Mouse (Mus musculus): Measurements from ENCODE around the gene Zmiz2.
A peak's percentile ranks its signal among the peaks of the same experiment; 100 is the strongest.
"Not testable (repeated sequence)": the region's sequence is repeated elsewhere in the genome, so short reads cannot be mapped to it uniquely, and the experiment has no call there.

Zmiz2 gene

DNA sequence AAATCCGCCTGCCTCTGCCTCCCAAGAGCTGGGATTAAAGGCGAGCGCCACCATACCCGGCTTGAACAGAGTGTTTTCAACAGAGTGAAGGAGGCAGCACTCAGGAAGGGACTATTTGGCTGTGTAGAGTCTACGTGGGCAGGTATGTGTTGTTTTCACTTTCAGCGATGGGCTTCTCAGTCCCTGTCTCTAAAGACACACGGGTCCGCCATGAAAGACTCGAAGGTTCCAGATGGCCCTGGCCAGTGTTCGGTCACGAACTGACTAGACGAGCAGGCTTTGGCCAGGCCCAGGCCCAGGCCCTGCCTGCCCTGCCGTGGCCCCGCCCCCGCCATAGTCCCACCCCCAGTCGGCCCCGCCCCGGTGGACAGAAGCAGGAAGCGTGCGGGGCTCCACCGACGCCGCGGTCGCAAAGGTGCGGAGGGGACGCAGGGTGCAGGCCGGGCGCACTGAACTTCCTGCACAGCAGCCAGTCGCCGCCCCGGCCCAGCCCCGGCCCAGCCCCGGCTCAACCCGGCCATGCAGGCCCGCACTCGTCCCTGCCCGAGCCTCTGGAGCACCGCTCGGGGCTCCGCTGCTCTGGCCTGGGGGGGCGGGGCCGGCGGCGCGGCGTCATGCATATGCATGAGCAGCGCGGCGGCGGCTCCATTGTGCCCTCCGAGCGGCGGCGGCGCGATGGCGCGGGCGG is at the start of gene Zmiz2:
Gene Zmiz2, plus strand, starts transcription at position 349 of the 688 bp plus-strand sequence.
- peak; percentile 96 for DNase-seq

DNA sequence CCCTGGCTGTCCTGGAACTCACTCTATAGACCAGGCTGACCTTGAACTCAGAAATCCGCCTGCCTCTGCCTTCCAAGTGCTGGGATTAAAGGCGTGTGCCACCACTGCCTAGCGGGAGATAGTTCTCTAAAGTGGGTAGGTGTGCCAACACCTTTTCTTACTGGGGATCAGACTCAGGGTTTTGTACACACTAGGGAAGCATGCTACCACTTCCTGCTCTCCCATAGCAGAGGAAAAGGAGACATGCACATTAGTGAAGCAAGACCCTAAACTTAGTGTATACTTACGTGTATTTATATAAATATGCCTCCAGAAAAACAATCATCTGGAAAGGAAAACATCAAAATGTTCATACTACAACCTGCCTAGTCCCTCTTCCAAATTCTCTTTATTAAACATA is 42.9 kb upstream of the Zmiz2 start:
- no peak for DNase-seq

DNA sequence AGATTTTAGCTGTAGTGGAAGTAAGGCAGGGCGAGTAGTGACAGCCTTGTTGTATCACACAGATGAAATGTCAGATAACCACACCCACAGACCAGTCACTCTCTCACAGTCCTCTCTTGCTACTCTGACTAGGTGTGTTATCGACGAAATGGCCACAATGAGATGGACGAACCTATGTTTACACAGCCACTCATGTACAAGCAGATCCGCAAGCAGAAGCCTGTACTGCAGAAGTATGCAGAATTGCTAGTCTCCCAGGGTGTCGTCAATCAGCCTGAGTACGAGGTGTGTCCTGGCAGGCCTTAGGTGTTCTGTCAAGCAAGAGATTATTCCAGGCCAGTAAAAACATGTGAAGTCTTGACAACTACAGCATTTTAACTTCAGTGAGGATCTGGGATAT is 41.9 kb upstream of the Zmiz2 start:
- no peak for DNase-seq

DNA sequence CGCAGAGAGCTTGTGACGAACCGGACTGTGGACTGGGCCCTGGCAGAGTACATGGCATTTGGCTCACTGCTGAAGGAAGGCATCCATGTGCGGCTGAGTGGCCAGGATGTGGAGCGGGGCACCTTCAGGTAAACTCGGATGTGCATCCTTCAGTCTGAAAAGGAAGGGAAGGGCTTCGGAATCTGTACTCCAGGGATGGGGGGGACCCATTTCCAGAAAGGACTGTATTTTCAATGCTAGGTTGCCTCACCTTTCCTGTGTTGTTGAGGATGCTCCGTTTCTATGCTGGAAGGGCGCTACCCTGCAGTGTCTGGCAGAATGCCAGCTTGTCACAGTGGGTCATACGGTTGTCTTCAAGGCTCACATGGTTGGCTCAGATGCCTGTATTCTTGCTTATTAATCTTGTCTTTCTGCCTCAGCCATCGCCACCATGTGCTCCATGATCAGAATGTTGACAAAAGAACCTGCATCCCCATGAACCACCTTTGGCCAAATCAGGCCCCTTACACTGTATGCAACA is 40.1 kb upstream of the Zmiz2 start:
- DNase-seq: peak; percentile 63

DNA sequence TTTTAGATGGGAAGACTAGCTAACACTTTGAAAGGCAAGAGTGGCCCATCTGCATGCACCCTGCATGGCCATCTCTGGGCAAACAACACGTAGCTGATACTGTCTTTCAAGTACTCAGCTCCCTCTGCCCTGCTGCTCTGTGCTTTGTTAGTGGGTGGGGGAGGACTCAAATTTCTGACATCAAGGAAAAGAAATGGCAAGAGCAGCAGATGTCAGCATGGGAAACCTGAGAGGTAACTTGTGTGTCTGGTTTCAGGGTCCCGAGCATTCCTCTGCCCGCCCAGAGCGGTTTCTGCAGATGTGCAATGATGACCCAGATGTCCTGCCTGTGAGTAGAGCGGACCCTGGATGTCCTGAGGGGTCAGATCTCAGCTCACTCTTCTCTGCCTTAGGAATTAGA is 39.3 kb upstream of the Zmiz2 start:
- DNase-seq: no peak

DNA sequence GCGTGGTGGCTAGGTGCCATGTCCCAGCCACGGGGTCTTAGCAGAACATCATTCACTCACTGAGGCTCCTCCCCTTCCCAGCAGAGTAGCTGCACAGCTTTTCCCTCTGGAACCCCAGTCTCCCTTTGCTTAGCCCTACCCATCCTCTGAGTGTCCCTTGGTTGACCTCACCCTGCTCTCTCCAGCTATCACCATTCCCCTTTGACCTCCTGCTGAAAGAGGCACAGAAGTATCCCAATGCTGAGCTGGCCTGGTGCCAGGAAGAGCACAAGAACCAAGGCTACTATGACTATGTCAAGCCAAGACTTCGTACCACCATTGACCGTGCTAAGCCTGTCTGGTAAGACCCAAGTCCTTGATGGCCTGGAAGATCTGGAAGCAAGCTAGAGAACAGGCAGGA is 33.8 kb upstream of the Zmiz2 start:
- DNase-seq: no peak

DNA sequence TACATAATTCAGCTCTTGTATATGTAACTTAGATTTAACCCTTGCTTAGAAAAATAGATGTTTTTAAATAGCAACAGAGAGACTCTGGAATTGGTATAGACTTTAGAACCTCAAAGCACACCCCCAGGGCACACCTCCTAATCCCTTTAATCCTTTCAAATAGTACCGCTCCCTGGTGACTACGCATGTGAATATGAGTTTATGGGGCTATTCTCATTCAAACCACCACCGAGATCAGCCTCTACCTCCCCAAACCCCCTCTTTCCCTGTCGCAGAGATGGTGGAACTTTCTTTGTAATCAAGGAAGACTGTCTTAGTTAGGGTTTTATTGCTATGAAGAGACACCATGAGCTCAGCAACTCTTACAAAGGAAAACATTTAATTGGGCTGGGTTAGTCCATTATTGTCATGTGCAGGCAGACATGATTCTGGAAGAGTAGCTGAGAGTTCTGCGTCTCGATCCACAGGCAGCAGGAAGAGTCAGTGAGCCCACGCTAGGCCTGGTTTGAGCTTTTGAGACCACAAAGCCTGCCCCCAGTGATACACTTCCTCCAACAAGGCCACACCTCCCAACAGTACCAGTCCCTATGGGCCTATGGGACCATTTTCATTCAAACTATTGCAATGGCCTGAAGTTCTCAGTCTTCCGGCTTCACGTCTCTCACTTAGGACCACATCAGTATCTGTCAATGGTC is 24.1 kb upstream of the Zmiz2 start:
- DNase-seq: no peak

DNA sequence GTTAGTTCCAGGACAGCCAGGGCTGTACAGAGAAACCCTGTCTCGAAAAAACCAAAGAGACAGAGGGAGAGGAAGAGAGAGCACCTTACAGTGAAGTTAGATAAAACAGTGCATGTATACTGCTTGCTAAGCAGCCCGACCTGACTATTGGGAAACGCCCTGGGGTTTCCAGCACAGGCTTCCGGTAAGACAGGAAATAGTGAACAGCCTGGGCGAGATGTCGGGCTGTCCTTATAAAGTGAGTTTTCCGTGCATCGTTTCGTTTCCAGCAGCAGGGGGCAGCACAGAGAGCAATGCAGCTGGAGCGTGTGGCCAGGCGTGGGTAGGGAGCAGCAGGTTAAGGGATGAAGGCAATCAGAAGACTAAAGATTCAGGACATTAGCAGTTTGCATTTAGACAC is 23.0 kb upstream of the Zmiz2 start:
- peak; percentile 71 for DNase-seq

DNA sequence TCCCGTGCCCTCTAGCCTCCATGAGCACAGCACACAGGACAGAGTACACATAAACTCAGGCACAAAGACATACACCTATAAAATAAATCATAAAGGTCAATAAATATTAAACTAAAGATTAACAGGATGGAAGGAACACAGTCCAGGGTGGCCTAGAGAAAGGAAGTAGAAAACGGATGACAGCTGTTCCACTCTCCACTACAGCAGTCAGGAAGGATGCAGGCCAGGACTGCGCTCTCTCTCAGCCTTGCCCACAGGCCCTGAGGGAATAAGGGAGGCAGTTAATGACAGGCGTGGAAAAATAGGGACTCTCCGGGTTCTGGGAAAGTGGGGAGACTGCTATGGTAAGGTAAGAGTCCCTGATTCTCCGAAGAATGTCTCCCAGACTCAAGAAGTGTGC is 22.4 kb upstream of the Zmiz2 start:
- DNase-seq: no peak

DNA sequence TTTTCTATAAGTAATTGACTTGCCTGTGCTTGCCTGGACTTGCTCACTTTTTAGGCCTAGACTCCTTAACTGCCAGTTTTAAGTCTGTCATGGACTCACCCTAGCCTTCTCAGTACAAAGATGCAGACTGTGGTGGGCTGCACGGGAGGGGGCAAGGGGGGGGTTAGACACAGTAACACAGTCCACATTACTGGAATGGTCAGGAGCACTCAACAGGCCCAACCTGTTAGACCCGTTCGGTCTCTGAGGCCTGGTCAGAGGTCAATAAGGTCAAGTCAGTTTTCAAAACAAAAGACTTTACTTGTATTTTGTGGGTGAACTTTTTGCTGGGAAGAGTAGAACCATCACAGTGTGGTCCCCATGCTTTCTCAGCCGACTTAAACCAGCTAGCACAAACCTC is 21.7 kb upstream of the Zmiz2 start:
- no peak for DNase-seq

DNA sequence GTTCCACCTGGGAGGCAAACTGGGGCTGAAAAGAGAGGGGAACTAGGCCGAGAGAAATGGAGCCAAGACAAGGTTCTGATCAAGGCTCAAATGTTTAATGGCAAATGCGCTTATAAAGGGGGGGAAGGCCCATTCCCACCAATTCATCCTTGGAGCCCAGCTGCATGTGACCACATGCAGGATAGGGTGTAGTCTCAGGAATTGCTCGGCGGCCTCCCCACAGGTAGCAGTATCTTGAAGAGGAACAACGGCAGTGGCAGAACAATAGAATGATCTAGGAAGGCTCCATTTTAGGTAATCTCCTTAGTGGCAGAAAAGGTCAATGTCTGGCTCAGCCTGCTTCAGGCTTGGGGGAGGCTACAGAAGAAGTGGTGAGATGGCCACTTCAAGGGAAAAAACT is 20.9 kb upstream of the Zmiz2 start:
- DNase-seq: not testable (repeated sequence)

DNA sequence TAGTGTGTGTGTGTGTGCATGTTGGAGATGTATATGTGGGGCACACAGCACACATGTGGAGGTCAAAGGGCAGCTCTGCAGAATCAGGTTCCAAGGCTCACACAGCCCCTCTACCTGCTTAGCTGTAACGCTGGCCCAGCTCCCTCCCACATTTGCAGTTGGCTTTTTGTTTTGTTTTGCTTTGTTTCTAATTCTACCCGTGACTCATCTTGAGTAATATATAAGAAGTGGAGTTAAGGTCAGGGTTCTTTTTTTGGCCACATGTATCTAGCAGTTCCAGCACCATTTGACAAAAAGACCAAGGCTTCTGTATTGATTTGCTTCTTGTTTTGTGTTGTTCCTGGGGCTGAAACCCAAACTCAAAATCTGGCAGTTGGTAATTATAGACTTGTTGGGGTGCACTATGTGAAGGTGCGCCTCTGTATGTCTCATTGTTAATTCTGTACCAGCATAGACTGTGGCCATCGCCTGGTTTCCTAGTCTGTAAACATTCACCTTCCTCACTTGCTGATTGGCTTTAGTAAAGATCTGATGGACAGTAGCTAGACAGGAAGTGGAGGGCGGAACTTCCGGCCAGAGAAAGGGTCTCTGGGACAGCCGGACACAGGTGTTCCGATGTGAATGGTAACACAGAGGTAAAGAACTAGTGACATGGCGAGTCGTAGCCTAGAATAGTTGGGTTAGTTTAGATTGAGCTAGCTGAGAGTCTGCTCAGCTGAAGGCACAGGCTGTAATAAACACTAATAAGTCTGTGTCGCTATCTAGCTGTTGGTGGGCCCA is 17.3 kb upstream of the Zmiz2 start:
- DNase-seq: no peak

DNA sequence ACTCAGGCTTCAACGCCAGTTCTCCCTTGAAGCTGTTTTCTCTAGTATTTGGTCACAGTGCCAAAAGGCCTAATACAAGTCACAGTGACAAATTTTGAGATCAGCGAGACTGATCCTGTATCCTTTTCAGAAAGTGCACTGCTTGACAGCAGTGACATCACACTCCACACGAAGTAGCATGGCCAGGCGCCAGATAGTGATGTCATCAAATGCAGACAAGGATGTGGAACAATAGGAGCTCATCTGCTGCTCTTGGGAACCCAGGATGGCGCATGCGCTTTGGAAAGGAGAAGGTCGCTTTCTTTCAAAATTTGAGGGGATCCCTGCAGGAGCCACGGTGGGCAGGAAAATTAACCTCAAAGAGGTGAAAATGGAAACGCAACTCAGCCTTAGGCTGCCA is 16.1 kb upstream of the Zmiz2 start:
- DNase-seq: no peak

DNA sequence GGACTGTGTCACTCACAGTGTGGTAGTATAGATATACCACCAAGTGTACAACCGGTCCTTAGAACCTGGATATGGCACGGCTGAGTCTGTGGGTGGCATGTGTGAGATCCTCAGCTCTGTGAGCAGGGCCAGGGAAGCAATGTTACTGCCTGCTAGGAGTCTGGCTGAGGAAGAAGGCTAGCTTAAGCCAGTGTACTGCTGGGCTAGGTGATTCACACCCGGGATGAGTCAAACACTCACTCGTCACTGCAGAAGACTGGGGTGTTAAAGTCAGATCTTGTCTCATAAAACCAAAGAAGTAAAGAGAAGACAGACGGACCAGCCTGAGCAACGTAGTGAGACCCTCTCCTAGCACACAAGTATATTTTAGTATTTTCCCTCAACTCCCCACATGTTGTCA is 8.0 kb upstream of the Zmiz2 start:
- DNase-seq: no peak

DNA sequence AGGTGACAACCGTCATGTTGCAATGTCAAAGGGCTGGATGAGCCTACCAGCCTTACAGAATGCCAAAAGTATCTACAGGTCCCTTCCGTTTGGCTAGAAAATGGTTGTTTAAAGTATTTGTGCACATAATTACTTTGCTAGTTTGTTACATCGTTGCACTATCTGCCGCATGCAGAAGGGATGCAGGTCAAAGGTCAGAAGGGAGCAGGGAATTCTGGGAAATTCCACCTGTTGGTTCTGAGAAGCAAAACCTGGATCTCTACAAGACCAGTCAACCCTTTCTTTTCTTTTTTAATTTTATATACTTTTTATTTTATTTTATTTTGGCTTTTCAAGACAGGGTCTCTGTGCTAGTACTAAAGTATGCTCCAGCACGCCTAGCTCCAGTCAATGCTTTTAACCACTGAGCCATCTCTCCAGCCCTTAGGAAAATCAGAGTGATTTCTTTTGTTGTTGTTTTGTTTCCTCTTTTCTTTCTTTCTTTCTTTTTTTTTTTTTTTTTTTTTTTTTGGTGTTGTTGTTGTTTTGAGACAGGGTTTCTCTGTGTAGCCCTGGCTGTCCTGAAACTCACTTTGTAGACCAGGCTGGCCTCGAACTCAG is 648 bp upstream of the Zmiz2 start:
- peak; percentile 49 for DNase-seq

DNA sequence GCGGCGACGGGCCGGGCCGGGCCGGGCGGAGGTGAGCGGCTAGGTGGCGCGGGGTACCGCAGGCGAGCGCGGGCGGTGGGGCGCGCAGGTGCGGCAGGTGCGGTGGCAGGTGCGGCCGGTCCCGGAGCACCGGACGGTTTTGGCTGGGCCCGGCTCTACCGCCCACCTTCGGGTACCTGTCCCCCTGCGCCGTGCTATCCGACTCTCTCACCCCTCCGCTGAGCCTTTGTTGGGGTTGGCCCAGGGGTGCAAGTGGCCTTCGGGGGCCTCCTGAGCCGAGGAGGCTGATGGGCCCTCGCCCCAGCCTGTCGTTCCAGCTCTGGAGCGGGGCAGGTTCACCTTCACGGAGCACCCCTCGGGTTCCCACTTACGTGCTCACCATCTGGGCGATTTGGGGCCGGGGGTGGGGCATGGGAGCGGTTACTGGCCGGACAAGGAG is 628 bp downstream of the Zmiz2 start:
- peak; percentile 60 for DNase-seq

DNA sequence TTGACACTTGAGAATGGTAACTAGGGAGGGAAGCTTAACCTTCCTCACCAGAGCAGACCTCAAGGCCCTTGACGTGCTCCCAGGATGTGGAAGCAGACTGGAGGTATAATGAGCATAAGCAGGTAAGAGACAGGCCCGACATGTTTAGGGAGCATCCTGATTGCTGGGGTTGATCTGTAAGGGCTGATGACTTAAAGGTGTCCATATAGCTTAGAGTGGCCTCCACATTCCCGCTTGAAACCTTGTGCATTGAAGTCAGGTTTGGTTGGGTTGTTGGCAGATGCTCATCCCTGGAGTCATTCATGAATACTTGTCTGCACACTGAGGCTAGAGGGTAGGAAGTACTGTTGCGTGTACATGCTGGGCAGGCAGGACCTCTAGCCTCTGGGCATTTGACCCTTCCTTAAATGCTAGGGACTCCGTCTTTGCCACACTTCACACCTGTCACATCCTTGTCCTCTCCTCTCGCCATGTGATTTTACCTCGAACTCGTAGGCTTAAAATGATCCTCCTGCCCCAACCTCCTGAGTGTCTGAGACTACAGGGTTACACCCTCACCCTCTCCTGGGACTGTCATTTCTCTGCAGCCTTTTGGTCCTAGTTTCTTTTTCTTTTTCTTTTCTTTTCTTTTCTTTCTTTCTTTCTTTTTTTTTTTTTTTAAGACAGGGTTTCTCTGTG is 1.6 kb downstream of the Zmiz2 start:
- peak; percentile 38 for DNase-seq

DNA sequence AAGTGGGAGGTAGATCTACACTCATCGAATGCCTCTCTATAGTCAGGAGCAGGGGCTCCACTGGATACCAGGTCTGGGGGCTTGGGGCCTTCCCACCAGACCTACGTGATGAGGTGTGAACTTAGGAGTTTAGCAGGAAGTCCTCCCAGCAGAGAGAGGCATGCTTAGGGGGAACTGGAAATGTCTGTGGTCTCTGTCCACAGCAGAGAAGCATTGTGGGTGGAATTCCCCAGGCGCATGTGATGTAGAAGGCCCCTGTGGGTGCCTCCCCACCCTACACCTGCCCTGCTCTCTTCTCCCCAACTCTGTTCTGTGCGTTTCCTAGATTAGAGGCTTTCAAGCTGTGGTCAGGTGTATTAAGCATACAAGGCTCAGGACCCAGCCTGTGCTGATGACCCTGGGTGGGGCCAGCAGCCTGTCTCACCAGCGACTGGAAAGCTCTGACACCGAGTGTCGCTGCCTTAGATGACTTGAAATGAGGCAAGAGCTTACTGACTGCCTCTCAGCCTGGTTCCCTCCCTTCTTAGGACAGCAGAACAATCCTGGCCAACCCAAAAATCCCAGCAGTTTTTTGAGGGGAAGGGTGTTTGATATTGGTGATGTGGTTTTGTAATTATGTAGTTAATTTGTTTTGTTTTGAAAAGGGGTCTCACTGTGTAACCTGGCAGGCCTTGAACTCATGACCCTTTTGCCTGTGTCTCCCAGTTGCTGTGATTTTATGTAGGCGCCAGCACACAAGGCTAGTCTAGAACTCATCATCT is 2.8 kb downstream of the Zmiz2 start:
- no peak for DNase-seq

DNA sequence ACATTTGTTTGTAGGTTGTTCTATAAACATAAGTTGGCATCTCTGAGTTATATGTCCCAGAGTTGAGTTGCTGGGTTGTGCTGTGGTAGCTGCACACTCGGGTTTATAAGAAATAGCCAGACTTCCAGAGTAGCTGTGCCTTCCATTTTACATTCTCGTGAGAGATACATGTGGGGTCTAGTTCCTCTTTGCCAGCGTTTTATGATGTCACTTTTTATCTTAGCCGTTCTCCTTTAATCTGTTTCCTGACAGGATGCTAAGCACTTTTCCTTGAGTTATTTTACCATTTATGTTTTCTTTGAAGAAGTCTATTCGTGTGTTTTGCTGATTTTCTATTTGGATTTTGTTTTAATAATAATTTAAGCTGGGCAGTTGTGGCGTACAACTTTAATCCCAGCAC is 4.0 kb downstream of the Zmiz2 start:
- no peak for DNase-seq

DNA sequence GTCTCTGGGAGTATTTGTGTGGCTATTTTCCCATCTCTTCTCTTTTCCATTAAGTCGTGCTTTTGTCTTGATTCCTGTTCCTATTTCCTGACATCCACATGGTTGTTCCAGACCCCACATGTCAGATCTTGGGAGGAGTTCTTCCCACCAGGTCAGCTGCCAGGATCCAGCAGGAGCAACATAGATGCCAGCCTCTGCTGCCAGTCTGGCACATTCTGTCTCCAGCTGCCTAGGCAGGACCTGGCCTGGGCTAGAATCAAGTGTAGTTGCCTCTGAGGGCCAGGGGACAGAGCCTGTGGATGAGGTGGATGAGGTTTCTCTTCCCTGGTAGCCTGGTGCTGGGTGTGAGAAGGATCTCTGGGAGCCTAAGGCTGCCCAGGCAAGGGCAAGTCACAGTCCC is 5.0 kb downstream of the Zmiz2 start:
- DNase-seq: no peak

DNA sequence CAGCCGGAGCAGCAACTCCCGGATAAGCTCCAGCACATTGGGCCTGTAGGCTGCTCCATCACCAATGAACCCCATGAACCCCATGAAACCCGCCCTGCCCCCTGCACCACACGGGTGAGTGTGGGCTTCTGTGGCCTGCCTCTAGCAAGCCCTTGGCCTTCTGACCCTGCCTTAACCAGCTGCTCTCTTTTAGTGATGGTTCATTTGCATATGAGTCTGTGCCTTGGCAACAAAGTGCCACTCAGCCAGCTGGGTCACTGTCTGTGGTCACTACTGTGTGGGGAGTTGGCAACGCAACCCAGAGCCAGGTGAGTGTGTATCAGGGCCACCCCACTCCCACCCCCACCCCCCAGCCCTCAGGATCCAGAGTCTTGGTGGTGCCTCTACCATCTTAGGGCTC is 6.7 kb downstream of the Zmiz2 start:
- no peak for DNase-seq

DNA sequence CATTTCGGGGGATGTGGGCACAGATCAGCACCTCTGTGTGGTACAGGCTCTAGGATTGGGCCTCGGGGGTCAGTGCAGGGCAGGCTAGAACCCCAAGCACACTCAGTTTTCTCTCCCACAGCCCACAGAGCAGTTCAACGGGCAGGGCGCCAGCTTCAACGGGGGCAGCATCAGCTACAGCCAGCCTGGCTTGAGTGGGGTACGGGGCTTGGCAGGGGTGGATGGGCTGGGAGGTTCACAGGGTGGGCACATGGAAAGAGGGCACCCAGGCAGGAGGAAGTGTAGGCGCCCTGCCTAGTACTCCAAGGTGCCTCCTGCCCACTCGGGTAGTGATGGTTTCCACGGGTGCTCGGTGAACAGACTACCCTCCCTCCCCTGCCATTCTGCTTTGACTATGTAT is 9.3 kb downstream of the Zmiz2 start:
- DNase-seq: no peak
